Mouse (Mus musculus) naive thymus-derived CD4-positive, alpha-beta T cell, adult 2 months (primary cell): ENCODE measurements around the gene Amt.

Source experiments
- DNase-seq: peaks from one replicate; pipeline ENCODE4 v3.0.0-alpha.2; 2011; ENCODE audit warnings: low read depth

Amt gene

DNA sequence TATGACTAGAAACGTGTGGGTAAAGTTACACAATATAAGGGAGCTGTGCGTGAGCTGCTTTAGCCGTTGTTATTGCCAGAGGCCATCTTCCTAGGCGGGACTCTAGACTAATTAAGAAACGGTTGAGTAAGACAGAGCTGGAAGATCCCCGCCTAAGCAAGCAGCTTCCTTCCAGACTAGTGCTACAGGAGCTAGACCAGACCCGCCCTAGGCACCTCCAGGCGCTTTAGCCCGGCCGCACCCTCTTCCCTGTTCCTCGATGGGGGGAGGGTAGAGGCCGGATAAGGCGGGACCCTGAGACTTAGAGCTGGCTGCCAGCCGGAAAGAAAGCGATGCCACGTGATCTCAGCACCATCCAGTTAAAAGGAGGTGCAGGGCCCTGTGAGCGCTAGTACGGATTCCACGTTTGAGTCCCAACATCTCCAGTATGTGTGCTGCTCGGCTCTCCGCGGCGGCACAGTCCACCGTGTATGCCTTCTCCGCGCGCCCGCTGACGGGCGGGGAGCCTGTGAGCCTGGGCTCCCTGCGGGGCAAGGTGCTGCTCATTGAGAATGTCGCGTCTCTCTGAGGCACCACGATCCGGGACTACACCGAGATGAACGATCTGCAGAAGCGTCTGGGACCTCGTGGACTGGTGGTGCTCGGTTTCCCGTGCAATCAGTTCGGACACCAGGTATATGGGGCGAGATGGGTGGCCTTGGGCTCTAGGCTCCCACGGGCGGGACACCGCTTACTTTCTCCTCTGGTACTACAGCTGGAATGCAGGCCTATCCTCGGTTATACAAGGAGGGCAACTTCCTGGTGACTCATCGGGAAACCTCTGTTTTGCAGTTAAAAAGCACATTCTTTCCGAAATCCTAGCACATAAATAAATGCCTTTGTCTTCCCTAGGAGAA, 42.5 kb downstream of the Amt start, which contains the start of gene Gpx1:
Gpx1 (plus strand) TSS at position 18 of the 896 bp plus-strand sequence.
- peak; percentile 92 for DNase-seq

DNA sequence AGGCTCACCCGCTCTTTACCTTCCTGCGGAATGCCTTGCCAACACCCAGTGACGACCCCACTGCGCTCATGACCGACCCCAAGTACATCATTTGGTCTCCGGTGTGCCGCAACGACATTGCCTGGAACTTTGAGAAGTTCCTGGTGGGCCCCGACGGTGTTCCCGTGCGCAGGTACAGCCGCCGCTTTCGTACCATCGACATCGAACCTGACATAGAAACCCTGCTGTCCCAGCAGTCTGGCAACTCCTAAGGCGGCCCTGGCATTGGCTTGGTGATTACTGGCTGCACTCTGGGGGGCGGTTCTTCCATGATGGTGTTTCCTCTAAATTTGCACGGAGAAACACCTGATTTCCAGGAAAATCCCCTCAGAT, 43.2 kb downstream of the Amt start:
- peak; percentile 36 for DNase-seq

DNA sequence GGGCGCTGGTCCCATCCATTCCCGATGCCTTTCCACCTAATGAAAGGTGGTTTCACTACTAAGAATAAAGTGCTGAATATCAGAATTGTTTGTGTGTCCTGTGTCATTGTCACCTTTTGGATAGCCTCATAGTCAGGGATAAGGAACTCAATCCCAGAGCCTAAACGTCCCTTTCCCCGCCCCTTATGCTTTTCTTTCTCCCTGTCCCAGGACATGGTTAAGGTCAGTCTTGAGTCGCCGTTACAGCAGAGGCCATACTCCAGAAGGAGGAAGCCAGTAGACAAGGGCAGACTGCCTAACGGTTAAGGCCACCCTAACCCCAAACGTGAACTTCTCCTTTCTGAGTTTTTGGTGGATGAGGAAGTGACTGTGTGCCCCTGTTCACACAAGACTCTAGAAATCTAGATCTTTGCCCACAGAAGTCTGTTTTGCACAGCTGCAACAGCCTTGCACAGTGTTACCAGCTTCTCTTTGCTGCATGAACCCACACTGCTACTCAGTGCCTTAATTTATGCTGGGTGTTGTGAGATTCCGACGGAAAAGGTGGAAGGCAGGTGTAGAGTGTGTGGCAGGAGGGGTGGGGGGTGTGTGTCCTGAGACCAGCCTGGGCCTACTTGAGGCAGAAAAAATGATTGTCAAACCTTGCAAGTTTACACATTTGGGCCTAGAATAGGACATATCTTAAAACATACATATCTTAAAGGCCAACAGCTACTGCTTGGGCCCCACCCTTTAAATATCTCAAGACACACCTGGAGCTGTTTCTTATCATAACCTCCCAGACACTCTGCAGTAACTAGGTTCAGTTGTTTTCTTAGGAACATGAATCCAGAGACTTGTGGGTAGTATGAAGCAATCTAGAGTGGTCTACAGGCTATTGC, 43.8 kb downstream of the Amt start:
- DNase-seq: peak; percentile 38

DNA sequence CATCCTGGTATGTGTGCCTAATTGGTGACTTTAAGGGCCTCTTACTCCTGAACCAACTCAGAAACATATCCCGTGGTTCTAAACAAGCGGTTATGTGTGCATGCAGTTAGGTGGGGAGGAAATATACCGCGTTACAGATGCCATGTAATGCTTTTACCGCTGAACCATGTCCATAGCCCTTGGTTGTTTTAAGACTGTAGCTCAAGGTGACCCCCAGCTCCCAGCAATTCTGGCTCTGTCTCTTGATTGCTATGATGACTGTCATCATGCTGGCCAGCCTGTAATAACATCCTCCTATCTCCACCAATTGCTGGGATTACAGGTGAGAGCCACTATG, 44.5 kb downstream of the Amt start:
- no peak for DNase-seq

DNA sequence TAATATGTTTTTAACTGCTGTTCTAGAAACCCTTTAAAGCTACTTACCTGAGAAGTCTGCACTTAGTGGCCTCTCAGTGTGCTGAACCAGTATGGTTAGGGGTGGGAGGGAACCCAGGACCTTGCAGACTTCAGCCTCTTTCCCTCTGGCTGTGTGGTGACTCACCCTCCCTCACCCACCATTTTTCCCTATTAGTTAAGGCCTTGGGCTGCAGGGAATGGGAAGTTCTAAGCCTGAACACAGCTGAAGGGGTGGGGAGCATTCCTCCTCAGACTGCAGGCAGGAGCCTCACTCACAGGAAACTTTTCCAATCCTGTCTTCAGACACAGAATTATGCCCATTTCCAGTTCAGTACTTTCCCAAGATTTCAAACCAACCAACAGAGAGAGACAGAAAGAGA, 45.1 kb downstream of the Amt start:
- DNase-seq: no peak

DNA sequence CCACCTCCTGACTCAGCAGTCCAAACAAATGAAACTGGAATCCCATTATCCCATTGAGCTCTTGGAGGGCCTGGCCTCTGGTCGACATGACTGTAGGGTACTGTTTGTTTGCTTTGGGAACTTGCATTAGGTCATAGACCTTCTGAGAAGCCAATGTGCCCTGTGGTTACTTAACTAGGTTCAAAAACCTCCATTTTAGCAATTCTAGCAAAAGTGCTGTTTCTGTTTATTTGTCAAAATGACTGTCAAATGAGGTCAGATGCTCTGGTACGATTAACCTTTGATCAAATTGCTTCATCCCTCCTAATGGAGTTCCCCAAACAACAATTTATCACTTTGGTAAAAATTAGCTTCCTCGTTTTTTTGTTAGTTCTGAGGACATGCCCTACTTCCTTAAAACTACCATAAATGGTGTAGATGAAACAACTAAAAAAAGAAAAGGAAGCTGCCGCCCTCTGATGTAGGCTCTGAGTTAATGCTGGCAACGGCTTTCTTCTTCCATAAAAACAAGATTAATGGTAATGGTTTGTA, 45.7 kb downstream of the Amt start:
- peak; percentile 71 for DNase-seq

DNA sequence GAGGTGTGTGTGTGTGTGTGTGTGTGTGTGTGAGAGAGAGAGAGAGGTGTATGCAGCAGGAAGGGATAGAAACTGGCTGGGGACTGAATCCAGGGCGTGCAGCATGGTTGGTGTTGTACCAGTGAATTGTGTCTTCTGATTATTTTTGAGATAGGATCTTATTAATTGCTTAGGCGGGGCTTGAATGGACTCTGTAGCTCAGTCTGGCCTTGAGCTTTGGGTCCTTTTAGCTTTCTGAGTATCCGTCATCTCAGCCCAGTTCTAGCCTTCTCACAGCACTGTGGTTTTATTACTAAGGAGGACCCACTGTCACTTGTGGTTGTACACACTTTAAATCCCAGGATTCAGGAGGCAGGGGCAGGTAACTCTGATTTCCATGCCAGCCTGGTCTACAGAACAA, 46.7 kb downstream of the Amt start:
- DNase-seq: peak; percentile 44

DNA sequence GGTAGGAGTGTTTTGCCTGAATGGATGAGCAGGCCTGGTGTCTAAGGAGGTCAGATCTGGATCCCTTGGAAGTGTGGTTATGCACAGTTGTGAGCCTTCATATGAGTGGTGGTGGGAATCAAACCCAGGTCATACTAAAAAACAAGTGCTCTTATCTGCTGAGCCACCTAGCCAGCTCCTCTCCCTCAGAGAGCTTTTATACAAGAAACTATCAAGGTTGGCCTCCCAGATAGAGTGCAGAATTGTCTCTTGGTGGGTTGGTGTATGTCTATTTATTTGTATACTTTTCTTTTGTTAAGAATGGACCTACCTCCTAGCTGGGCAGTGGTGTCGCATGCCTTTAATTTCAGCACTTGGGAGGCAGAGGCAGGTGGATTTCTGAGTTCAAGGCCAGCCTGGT, 47.2 kb downstream of the Amt start:
- no peak for DNase-seq

DNA sequence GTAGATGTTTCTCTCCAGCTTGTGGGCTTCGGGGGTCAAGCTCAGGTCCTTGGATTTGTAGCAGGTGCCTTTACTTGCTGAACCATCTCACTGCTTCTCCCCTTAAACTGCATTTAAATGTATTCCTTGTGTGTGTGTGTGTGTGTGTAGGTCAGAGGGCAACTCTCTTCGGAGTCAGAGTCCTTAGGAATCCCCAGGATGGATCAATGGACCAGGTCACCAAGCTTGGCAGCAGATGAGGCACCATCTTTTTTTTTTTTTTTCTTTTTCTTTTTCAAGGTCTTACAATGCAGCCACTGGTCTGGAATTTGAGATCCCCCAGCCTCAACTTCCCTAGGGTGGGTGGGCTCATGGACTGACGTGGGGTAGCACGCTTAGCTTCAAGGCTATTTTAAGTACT, 47.8 kb downstream of the Amt start:
- DNase-seq: no peak

DNA sequence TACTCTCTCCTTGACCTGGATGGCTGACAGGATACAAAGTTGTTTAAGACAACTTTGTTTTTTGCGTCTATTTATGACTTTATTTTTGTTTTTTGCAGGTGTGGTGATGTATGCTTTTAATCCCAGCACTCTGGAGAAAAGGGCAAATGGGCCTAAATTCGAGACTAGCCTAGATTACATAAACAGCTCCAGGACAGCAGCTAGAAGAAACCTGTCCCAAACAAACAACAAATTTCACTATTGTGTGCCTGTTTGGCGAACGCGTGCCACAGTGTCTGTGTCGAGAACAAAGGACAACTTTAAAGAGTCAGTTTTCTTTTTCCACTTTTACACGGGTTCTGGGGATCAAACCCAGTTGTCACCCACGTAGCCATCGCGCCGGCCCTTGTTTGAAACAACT, 50.4 kb downstream of the Amt start:
- DNase-seq: no peak

DNA sequence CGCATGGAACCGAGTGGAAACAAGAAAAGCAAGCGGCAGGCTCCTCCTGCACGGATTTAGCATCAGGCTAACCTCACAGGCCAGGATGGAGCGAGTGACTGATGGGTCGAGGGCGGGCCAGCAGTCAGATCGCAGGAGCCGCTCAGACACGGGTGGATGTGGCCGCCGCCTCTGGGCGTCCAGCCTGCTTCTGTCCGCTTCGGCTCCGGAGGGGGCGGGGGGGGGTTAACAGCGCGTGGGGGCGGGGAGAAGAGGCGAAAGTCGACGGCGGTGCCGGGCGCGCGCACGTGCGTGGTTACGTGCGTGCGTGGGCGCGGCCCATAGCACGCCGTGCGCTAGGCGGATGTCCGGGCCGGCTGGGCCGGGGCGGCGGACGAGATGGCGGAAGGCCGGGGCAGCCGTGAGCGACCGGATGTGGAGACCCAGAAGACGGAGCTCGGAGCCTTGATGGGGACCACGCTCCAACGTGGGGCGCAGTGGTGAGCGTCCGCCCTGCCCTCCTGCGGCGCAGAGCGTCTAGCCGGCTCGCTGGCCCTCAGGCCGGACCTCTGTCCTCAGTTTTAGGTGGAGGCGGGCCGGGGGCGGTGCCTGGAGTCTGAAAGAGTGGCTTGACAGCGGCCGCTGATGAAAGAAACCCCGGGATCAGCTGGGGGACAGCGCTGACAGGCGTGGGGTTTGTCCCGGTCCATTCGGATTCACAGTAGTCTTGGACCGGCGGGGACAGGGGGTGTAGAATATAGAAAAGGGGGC, 51.1 kb downstream of the Amt start, which contains the start of gene Usp4:
Usp4 (plus strand) TSS at position 314 of the 750 bp plus-strand sequence.
- DNase-seq: peak; percentile 84

DNA sequence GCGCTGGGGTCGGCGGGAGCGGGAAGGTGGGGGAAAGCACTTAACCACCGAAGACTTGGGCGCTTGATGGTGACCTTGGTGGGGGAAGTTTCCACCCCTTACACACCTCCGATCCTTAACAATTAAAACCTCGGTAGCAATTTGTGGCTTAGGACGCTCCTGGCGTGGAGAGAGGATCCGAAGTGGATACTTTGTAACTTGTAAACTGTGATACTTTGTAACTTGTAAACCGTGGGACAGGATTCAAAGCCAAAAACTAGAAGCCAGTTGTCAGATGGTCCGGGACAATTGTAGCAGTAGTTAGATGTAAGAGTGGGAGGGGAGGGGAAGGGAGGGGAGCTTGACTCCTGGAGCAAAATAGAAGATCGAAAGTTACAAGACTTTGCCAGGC, 51.6 kb downstream of the Amt start:
- DNase-seq: peak; percentile 52

DNA sequence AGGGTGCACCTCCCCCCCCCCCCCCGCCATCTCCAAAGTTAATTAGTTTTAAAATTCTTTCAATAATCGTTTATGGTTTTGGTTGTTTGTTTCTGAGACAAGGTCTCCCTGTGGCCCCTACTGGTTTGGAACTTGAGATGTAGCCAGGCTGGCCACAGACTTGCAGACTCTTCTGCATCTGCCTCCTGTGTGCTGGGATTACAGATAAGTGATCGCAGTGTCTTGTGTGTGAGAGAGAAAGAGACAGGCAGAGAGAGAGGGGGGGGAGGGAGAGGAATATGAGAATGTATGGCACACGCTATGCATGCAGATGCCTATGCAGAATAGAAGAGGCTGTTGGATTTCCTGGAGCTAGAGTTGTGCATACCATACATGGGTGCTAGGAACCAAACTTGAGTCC, 53.1 kb downstream of the Amt start:
- no peak for DNase-seq
